Mouse (Mus musculus) spleen, postnatal 10 days (tissue): ENCODE measurements at regions not wholly inside any gene's neighbourhood (a gene's known extent, or its start where the extent isn't known, plus 50 kb on each side); places are given as distances from the start of the nearest gene placed in this dataset.

ENCODE experiments used
- DNase-seq, 2 experiments: peaks; one replicate each; pipeline ENCODE4 v3.0.0; 2021 to 2022; ENCODE audit warnings: low spot score in 2 of 2

DNA sequence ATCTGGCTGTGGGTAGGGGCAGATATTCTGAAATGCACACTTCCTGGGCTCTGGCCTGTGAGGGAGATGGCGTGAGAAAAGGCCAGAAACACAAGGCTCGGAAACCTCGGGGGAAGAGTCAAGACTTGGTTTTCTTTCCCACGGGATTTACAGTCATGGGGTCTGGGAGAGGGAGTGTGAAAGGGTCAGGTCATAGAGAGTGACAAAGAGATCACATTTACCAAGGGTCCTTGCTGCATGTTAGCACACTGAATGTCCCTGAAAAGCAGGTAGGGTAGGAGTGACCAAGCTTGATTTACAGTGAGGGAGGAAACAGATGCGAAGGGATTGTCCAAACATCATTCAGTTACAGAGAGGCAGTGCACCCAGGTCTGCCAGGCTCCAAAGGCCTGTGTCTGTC is 156.0 kb downstream of the Efnb1 start:
- DNase-seq = no peak

DNA sequence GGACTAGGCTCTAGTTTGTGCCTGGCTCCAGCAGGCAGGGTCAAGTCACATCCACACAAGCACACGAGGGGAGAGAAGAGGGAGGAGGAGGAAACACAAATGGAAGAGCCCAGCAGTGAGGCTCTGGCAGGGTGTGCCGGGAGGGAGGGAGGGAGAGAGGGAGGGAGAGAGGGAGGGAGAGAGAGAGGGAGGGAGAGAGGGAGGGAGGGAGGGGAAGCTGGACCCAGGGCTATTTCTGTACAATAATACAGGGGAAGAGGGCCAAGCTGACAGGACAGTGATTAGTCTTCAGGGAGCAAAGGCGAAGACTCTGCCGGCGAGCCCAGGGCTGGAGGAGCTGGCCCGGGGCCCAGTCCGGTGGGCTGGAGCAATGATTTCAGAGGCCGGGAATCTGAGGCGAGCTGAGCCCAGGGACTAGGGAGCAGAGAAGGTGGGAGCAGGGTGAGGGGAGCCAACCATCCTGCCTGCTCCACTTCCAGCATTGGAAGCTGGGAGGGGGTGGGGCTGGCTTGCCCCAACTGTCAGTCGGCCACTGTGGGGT is 155.6 kb downstream of the Efnb1 start:
- DNase-seq = no peak

DNA sequence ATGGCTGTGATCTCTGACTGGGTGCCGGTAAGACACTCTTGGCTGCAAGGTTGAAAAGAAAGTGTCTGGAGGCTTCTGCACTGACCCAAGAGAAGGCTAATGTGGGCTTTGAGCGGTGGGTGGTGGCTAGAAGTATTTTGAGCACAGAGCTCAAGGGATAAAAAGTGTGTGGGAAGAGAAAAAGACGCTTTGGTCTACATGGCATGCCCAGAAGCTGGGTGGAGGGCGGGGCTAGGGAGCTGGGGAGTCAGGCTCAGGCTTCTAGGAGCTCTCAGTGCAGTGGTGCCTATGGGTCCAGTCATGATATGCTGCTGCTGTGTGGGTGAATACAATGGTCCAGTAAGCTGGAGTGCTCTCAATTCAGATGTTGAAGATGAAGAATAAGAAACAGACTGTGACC is 152.1 kb downstream of the Efnb1 start:
- no peak for DNase-seq

DNA sequence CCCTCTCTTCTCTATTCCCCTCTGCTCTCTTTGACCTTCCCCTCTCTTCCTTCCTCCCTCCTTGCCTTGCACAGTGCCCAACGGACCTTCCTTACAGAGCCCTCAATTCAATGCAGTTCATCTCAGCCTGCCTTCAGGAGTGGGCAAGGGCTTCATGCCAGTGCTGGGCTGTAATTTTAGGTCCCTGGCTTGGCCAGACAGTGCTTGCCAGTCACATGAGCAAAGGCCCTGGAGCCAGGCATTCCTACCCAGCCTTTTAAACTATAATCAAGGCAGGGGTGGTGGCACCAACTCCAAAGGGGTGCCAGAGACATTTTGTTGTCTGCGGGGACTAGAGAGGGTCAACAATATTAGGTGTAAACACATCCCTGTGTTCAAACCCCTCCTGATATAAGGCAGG is 150.9 kb downstream of the Efnb1 start:
- no peak for DNase-seq

DNA sequence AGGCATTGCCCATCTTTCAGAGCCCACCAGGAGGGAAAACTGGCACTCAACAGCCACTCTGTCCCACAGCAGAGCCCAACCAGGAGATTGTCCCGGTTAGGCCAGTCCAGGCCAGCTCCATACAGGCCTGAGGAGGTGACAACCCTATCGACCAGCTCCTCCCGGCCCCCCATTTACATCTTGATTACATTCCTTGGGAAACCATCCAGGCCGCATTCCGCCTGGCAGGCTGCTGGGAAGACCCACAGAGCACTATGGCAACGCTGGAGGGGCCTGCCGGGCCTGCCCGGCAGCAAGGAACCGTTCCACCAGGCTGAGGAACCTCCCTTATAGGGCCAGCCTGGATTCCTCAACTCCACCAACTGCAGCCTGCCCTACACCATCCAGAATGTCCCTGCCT is 149.7 kb downstream of the Efnb1 start:
- no peak for DNase-seq

DNA sequence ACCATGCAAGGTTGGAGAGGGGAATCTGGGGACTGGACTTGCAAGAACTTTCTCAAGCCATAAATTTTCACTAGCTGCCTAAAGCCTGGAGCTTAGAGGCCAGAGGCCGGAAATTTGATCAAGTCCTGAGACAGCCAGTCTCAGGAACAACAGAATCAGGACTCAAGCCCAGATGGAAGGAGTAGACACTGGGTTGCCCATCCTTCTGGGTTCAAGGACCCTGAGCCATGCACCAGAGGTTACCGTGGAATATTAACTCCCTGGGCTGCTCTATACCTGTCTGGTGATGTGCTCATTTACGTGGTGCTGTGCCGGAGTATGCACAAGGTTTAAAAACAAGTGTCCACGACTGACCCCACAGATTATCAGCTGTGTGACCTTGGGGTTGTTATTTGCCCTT is 145.1 kb downstream of the Efnb1 start:
- DNase-seq = no peak

DNA sequence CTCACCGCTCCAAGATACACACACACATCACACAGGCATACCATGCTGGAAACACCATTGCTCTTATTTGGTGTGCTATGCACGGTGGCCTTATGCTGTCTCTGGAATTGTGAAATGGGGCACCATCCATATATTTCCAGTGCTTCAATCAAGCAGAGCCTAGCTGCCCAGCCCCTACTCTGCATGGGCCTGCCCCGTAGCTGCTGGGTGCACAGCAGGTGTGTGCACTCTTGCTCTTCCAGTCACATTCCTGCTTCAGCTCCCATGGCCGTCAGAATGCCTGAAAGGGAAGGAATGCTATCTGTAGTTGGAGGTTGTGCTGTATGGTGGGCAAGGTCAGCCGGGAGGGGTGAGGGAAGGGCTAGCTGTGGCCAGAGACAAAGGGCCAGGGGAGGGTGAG is 144.6 kb downstream of the Efnb1 start:
- DNase-seq = no peak

DNA sequence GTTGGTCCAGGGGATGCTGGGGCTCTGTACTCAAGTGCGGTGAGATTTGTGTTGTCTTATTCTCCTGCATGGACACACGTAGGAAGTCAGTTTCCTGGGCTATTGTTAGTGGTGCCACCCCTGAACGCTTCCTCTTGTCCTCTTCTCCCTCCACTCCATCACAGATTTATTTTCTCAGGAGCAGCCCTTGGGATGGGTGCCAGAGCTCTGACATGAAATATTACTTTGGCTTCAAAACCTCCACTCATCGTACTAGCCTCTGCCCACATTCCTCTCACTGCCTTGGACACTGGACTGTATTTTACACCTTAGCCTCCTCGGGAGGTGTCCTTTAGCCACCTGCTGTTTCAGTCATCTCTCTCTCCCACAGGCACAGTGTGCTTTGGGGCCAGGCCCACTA is 139.6 kb downstream of the Efnb1 start:
- no peak for DNase-seq

DNA sequence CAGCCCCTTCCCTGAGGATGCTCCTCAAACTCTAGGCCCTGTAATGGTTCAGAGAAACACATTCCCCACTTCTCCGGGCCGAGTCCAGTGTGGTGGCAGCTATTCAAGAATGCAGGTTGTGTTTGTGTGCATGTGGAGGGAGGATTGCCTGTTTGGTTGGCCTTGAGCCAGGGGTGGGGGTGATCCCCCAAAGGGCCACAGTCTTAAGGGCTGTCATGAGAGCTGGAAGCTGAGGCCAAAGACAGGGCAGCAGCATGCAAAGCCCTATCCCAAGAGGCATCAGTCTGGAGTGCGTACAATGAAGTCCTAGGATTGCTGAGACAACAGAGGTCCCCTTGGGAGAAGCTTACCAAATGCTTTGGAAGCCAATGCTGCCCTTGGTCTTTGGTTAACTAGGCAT is 136.0 kb downstream of the Efnb1 start:
- no peak for DNase-seq

DNA sequence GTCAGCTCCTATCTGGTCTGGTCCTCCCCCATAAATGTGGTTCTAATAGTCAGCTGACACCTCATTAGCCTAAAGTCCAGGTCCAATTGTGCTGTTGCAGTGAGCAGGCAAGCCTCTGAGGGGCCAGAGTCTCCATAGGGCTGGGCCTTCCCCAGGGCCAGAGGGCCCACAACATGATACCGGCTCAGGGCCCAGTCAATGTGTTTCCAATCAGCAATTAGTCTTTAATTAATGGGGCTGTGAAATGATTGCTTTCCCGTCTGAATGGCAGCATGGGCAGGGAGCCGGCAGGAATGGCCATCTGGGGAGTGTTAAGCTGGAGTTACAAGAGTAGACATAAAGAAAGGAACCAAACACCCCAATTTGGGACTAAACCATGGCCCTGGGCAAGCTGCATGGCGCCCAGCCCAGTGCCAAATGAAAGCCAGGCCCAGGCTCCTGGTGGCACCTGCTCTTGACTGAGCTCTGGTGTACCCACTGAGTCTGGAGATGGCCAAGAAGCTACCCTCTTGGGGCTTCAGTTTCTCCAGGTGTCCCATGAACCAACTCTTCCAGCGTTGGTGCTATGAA is 113.2 kb downstream of the Efnb1 start:
- DNase-seq = no peak

DNA sequence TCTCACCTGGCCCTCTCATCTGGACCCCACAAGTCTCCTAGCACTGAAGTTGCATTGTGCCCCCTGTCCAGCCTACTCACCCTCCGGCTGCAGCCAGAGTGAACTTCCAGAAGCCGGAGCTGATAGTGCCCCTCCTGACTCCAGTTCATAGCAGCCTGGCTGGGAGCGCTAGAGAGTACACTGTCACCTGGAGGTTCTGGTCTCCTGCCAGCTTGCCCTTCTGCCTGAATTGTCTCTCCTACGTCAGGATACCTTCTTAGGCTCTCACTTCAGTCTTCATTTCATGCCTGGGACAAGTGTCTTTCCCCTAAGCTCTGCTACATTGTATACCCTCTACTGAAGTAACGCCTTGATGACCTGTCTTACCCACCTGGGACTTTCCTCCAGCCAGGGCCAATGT is 112.3 kb downstream of the Efnb1 start:
- no peak for DNase-seq

DNA sequence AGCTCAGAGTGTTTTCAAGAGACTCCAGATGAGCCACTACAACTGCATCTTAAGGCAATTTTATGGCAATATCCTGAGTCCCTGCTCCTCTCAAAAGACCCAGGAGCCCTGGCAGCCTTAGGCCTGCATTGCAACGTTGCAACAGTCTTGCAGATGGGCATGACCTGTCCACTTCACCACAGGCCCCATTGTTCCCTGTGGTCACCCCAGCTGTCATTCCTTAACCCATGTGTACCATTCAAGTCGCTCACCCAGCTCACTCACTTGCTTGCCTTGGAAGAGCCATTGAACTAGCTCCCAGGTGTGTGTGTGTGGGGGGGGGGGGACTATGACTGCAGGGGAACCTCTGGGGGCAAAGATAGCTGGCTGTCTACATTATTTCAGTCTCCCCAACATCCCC is 110.8 kb downstream of the Efnb1 start:
- no peak for DNase-seq

DNA sequence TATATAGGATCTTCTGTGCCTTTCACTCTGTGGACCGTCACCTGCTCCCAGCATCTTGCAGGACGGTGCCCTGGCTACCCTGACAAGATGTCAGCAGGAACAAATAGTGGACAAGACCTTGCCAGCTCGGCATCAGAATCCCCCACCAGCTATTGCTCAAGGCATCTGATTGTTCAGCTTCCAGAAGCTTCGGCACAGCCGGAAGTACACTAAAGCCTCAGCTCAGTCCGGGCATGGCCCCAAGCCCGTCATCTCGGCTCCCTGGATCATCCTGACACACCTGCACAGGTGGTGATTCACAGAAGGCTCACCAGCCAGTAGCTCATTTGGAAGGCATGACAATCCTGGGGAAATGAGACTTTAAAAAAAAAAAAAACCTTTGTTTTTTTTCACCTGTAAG is 110.1 kb downstream of the Efnb1 start:
- DNase-seq = no peak

DNA sequence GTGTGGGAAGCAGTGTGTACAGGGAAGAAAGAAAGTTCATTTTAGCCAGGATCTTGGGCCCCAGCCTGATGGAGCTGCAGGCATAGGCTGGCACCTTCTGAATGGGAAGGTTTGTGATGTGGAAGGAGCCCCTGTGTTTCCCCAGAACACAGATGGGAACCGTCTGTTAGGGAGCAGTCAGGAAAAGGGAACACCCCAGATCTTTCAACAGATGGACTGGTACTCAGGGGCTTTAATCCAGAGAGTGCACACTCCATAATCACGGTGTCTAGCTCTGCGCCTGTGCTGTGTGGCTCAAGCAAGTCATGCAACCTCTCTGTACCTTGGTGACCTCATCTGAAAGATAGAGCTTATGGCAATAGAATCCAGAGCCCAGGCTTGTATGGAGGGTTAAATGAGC is 109.6 kb downstream of the Efnb1 start:
- no peak for DNase-seq

DNA sequence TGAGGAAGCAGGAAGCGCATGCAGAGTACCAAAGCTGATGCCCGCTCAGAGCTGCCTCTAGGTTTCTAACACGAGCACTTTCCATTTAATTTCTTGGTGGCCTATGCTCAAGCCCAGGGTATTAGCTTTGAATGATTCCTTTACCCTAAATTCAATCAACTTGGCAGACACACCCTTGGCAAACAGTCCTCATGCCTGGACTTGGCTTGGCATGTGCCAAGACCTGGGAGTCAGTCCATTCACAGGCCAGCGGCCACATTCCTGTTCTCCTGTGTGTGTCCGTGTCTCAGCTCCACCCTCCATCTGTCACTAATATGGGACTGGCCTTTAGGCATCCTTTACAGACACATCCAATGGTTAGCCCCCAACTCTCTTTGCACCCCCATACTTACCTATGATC is 107.3 kb downstream of the Efnb1 start:
- DNase-seq = no peak

DNA sequence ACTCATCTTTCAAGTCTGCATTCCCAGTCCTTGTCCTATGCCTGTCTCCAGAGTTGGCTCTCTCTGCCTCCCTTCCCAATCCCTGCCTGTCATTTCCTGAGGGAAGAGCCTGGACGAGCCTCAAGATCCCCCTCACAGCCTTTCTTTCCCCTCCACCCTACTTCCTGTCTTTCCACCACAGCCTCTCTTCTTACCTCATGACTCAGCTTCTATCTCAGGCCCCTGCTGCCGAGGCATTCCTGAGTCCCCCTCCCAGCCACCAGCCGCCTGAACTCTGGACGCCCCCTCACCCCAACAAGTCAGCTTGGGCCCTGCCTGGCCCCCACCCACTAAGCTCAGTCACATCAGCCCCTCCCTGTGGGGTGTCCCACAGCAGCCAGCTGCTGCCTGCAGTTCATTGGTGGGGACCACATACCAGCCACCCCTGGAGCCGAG is 105.8 kb downstream of the Efnb1 start:
- DNase-seq = no peak

DNA sequence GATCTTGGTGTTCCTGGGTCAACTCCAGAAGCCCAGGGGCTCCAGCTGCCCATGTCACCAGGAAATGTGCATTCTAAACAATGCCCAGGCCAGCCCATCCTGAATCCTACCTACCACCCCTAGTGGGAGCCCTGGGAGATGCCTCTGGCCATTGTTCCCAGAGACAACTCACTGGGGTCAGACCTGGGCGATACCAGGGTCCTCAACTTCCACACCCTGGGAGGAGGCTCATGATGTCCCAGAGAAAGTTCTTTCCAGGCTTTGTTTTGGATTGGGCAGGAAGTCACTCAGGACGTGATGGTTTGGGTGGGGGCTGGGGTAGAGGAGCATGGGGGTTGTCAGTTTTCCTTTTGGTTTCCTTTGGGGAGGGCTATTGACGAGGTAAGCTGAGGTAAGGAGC is 97.1 kb downstream of the Efnb1 start:
- DNase-seq = no peak

DNA sequence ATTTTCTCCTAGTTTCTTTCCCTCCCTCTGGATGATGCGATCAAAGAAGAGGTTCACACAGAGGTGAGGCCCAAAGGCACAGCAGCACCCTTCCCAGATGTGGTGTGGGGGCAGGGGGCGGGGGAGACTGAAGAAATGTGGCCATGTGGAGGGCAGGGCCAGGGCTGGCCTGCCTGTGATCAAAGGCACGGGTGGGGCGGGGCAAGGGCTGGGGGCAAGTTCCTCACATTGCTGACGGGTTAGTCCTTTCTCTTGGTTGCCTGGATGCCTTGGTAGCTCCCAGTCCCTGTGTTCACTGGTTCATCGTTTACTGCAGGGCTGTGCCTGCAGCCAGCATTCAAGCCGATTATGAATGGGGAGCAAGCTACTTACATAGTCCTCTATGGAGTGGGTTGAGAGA is 96.4 kb downstream of the Efnb1 start:
- DNase-seq = no peak

DNA sequence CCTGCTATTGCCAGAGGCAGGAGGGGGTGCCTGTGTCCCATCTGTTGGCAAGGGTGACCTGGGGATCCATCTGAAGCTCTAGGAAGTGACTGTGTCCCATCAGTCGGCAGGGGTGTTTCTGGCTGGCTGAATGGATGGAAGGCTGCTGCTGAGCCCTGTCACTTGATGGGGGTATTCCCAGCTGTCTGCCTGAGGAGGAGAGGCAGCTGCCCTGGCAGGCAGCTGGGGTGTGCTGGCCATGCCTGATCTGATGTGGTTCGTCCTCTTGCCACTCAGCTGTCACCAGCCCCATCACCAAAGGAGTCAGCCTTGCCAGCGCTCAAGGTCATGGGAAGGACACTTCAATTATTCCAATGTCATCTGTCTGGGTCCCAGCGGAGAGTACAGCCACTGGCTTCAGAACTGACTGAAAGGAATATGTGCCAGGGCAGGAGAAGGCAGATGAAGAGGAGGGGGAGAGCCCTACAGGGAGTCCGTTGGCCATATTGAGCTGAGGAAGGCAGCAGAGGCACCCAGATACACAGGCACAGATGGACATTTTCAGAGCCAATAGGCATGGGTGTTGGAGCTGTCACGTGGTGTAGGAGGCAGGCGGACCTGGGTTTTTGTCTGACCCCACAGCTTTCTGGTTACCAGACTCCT is 89.3 kb downstream of the Efnb1 start:
- no peak for DNase-seq

DNA sequence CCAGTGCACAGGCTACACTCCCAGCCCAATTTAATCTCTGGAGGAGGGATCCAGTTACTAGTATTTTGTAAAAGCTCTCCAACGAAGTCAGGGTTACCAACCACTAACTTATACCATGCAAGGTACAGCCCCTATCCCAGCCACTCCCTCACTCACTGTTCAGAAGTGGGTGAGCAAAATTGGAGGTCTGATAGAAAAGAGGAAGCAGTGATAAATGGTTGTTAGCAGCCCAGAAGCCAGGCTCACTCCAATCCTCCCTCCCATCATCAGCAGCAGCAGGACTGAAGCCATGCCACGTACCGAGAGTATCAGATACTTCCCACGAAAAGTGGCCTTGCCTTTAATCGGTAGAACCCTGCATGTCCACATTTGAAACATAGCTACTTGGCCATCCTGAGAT is 86.1 kb downstream of the Efnb1 start:
- no peak for DNase-seq

DNA sequence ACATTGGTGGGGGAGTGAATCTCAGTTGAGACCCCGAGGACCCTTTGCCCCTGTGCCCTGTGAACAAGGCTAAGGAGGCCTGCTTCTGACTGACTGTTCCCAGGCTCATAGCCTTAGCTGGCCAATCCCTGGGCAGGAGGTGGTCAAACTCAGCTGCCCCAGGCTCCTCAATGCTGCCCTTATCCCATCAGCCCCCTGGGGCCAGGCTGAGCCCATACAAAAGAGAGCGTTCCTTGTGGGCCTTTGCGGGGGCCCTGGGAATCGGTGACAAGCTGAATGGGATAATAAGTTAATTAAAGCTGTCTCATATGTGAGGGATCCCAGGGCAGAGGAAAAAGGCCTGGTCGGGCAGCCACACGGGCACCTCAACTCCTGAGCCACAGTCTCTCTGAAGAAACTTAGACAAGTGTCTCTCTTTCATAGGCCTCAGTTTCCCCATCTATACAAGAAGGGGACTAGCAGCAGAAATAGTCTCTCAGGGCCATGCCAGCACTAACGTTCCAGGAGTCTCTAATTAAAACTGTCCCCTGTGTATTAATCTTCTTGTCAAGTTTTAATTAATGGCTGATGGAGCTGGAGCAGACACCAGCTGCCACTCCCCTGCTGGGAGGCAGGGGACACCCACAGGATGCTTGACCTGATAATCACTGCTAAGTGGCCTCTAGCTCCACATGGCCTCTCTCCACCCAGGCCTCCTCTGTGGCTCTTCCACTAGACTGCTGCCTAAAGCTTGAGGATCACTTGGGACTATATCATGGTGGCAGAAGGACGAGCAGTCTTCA is 84.9 kb downstream of the Efnb1 start:
- no peak for DNase-seq

DNA sequence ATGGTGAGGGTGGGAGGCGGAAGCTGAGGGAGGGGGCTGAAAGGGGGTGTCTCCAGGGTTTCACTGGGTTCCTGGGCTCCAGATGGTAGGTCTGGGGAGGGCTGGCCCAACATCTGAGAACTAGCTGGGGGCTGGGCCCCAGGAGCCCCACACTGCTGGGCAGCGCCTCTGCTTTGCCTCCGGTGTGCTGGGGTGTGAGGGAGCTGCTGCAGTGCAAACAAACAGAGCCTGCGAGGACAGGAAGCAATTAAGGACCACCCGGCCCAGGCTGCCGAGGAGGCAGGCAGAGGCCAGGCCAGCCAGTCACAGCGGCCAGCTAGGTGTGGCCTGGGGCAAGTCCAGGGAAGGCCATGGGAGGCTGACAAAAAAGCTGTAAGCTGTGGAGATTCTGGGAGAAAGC is 82.3 kb downstream of the Efnb1 start:
- no peak for DNase-seq
